Mouse (Mus musculus) ES-E14 (cell line): ENCODE measurements around the gene Aldh9a1. TPM values are rescaled to one million over a fixed set of nuclear protein-coding genes. Genes with fewer than 3 reads are reported as not detected.

Experiments used
- DNase-seq: peaks from one replicate; pipeline ENCODE4 v3.0.0-alpha.2; 2013; ENCODE audit warnings: low read depth, low spot score
- H3K27ac ChIP-seq: 2 replicates; pipeline ENCODE4 v1.5.1; 2012; ENCODE audit warnings: low read depth, mild to moderate bottlenecking, low read length, moderate library complexity, mixed read lengths; ENCODE audit not compliant: poor library complexity, insufficient read depth, severe bottlenecking
- H3K36me3 ChIP-seq: 2 replicates; pipeline ENCODE4 v1.6.1; 2012; ENCODE audit warnings: mild to moderate bottlenecking, low read length, moderate library complexity, mixed read lengths; ENCODE audit not compliant: control insufficient read depth, poor library complexity, insufficient read depth, severe bottlenecking
- H3K4me1 ChIP-seq, 2 experiments: fragments of 150-350 bp in 1 of 2; sonication (generic) in 1 of 2; 2 replicates each; pipeline ENCODE4 v1.6.1; 2012; ENCODE audit warnings: low read length in 2 of 2, mild to moderate bottlenecking in 1 of 2, mixed read lengths in 1 of 2; ENCODE audit not compliant: control insufficient read depth in 2 of 2, insufficient read depth in 2 of 2, poor library complexity in 1 of 2
- H3K4me3 ChIP-seq, 2 experiments: fragments of 150-350 bp in 1 of 2; sonication (generic) in 1 of 2; 2 replicates each; pipeline ENCODE4 v1.5.1; 2012; ENCODE audit warnings: low read length in 2 of 2, low read depth in 1 of 2, mild to moderate bottlenecking in 1 of 2, mixed read lengths in 1 of 2; ENCODE audit not compliant: insufficient read depth in 1 of 2, poor library complexity in 1 of 2, severe bottlenecking in 1 of 2
- H3K9ac ChIP-seq: 2 replicates; pipeline ENCODE4 v1.6.1; 2012; ENCODE audit warnings: low read depth, mild to moderate bottlenecking, low read length, mixed read lengths; ENCODE audit not compliant: poor library complexity, insufficient read depth, severe bottlenecking
- H3K9me3 ChIP-seq: fragments of 150-350 bp; sonication (generic); 2 replicates; pipeline ENCODE4 v1.6.1; 2012; ENCODE audit warnings: low read depth, mild to moderate bottlenecking, low read length; ENCODE audit not compliant: control insufficient read depth, insufficient read depth
- CHD2 ChIP-seq: IDR thresholded peaks from 2 replicates; pipeline ENCODE4 v1.6.1; 2014; ENCODE audit warnings: mild to moderate bottlenecking, low read depth, low read length, inconsistent platforms
- HCFC1 ChIP-seq: IDR thresholded peaks from 2 replicates; pipeline ENCODE4 v1.6.1; 2012; ENCODE audit warnings: low read length, inconsistent platforms, borderline replicate concordance; ENCODE audit not compliant: insufficient read depth
- MAFK ChIP-seq: IDR thresholded peaks from 2 replicates; pipeline ENCODE4 v1.6.1; 2014; ENCODE audit warnings: mild to moderate bottlenecking, low read depth, low read length, inconsistent platforms; ENCODE audit not compliant: insufficient read depth
- ZC3H11A ChIP-seq: IDR thresholded peaks from 2 replicates; pipeline ENCODE4 v1.6.1; 2012; ENCODE audit warnings: low read depth, mild to moderate bottlenecking, inconsistent platforms, low read length, borderline replicate concordance
- in situ Hi-C, 2 experiments: fragments of 600-800 bp; cut with MboI; formaldehyde crosslinking; loops; one replicate each; pipeline ENCODE4 v1.15.1; 2025; ENCODE audit warnings: low sequenced_read_pairs in 2 of 2, inconsistent platforms in 1 of 2; ENCODE audit not compliant: unreplicated experiment in 2 of 2
- total RNA-seq: library from RNA; depleted of rRNA; stranded (reverse); fragments of 300-350 nt; gene quantifications from 2 replicates; pipeline ENCODE4 v1.2.3, GENCODE M21; 2012; rRNA removed

Gene Aldh9a1
- total RNA-seq, 1 experiment, result 26.8 TPM

GRCm38 (mm10) chr1:167411991-167412715, 62.4 kb downstream of the Aldh9a1 start:
- no peak for DNase-seq
- TF ChIP-seq HCFC1, result no peak
- no peak overlapping the region for H3K27ac ChIP-seq

GRCm38 (mm10) chr1:167414846-167415245, 65.1 kb downstream of the Aldh9a1 start:
- in situ Hi-C loops, result loop anchor here (5.0 to 25.0 kb wide), 2 partner anchors 227 to 497 kb away; no protein-coding TSS in a partner anchor
- no peak overlapping the region for H3K9ac ChIP-seq
- no peak overlapping the region for H3K4me3 ChIP-seq
- TF ChIP-seq MAFK, result no peak
- TF ChIP-seq ZC3H11A, result peak; percentile 98
- TF ChIP-seq CHD2, result no peak
- no peaks in the 10 kb centered on the region for H3K36me3 ChIP-seq
- no peaks in the 10 kb centered on the region for H3K4me1 ChIP-seq
- no peaks in the 10 kb centered on the region for H3K9me3 ChIP-seq
- no peak overlapping the region for H3K27ac ChIP-seq
- DNase-seq, result peak; percentile 78

More at GRCm38 (mm10) chr1:167411991-167412715, 62.4 kb downstream of the Aldh9a1 start:
- Histone ChIP-seq H3K9ac (no peak overlapping the region), H3K4me1 (no peaks in the 10 kb centered on the region), H3K36me3 (no peaks in the 10 kb centered on the region), H3K4me3 (no peak overlapping the region), H3K9me3 (no peaks in the 10 kb centered on the region)
- in situ Hi-C loops, result loop anchor here (5.0 to 25.0 kb wide), 2 partner anchors 230 to 500 kb away; no protein-coding TSS in a partner anchor

Other genes starting within 250 kb of the Aldh9a1 start
- 152 and 158 TPM in 2 replicates for gene Uck2, start 64.7 kb upstream of the Aldh9a1 start, total RNA-seq
- 155 and 156 TPM in 2 replicates for gene Tmco1, start 41.6 kb upstream of the Aldh9a1 start, total RNA-seq
- gene Mgst3, start 43.9 kb downstream of the Aldh9a1 start, total RNA-seq, result 34.4 and 52.5 TPM in 2 replicates
- not detected in 2 replicates for gene Lrrc52, start 116.8 kb downstream of the Aldh9a1 start, total RNA-seq
- 0.45 and 0.90 TPM in 2 replicates for gene Rxrg, start 248.4 kb downstream of the Aldh9a1 start, total RNA-seq